Mouse (Mus musculus) splenic B cell, adult 2 months (primary cell): ENCODE data around the gene Slc22a23.

Experiments
- DNase-seq: peaks from one replicate; pipeline ENCODE4 v3.0.0-alpha.2; 2011; ENCODE audit warnings: low read depth, low spot score
- H3K27me3 ChIP-seq: 2 replicates; pipeline ENCODE4 v1.6.1; 2012; ENCODE audit warnings: mild to moderate bottlenecking, low read length, moderate library complexity, mixed read lengths; ENCODE audit not compliant: control insufficient read depth, poor library complexity, insufficient read depth, severe bottlenecking
- H3K36me3 ChIP-seq: 2 replicates; pipeline ENCODE4 v1.6.1; 2012; ENCODE audit warnings: mild to moderate bottlenecking, low read length, moderate library complexity, mixed read lengths; ENCODE audit not compliant: control insufficient read depth, poor library complexity, insufficient read depth, severe bottlenecking

Slc22a23 gene

DNA sequence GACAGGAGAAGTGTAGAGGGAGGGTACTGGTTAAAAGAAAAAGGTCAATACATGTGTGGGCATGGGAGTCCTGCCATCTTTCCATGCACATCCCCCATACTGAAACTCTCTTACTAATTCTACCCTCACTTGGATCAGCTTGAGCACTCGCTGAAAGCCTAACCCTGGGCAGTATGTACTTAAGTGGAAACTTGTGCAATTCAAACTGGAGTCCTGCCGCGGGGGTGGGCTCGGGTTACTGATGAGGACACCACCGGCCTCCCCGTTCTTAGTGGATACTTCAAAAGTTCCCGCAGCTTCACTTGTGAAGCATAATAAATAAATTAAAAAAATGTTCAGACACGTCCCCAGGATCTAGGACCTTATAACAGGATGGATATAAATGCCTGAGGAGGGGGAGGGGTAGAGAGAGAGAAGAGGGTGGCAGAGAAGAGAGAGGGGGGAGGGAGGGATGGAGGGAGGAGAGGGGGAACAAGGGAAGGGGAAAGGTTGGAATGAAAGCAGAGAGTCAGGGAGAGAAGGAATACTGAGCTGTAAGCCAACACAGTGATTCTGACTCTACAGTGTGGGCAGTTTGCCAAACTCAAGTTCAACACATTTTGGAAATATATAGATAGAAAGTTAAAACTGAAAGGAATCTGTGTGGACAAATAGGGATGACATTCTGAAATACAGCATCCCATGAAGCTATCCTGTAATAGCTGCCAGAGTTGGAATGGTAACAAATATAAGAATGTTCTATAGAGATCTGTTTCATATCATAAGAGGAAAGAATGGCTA lies 72.5 kb downstream of the Slc22a23 start:
- no peak for DNase-seq
- Histone ChIP-seq H3K27me3 (no peaks in the 10 kb centered on the region), H3K36me3 (no peaks in the 10 kb centered on the region)

- H3K36me3 ChIP-seq: no peaks in the 10 kb centered on the region
- no peak for DNase-seq
- H3K27me3 ChIP-seq: no peaks in the 10 kb centered on the region
These were observed 73.3 kb downstream of the Slc22a23 start for GRCm38 (mm10) chr13:34271665-34272064.

DNA sequence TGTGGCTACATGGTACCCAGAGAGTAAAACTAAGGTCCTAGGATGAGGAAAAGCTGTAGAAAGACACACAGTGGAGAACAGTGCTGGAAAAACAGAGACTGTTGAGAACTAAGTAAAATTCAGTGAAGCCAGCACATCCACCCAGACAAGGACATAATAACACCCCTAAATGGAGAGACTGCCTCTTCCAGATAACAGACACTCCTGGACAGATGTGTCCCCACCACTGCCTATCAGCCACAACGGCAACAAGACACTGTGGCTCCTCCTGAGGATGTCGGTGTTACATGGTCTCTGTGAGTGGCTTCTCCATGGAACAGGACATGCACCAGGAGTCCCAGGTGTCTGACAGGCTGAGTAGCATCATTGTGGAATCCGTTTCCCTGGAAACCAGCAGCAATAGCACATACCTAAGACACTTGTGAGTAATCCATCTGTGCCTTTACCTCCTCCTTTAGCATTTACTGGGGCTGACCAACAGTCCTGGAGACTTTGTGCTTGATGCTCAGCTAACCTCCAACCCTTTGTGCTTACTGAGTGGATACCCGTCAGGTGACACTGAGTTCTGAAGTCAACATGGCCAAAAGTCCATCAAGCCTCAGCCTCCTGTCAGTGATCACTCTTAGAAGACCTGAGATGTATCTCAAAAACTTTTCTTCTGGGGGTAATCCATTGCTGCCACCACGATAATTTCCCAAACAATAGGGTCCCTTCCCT lies 73.9 kb downstream of the Slc22a23 start:
- H3K27me3 ChIP-seq: no peaks in the 10 kb centered on the region
- no peak for DNase-seq
- no peaks in the 10 kb centered on the region for H3K36me3 ChIP-seq

- Histone ChIP-seq H3K27me3 (no peaks in the 10 kb centered on the region), H3K36me3 (no peaks in the 10 kb centered on the region)
- no peak for DNase-seq
These were observed 75.5 kb downstream of the Slc22a23 start for GRCm38 (mm10) chr13:34269376-34269991.

DNA sequence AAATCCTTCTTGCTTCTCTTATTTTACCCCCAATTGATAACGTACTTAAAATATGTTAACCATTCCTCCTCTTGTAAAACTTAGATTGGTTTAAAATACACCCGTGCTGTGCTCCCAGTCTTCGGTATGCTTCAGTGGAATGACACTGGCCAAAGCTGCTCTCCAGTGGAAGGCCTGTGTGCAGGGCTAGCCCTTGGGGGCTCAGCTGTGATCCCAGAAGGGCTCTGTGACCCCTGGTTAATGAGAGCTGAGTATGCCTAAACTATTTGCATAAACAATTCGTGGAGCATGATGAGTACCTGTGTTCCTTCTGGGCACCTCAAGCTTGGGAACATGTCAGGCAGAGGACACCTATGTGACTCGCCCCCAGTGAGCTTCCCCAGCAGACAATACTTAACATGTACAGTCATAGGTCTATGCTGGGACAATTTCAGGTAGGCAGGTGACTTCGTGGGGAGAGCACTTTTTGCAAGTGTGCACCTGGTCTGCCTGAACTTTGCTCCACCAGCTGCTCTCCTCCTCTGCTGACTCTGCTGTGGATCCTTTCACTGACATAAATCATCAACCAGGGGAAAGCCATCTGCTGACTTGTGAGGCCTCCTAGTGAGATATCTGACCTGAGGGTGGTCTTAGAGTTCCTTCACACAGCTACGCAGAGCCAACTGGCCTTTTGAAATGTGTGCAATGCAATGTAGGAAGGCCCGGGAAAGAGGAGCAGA lies 77.9 kb downstream of the Slc22a23 start:
- no peak for DNase-seq
- Histone ChIP-seq H3K27me3 (no peaks in the 10 kb centered on the region), H3K36me3 (no peaks in the 10 kb centered on the region)

- H3K27me3 ChIP-seq: no peaks in the 10 kb centered on the region
- no peak for DNase-seq
- no peaks in the 10 kb centered on the region for H3K36me3 ChIP-seq
These were observed 78.9 kb downstream of the Slc22a23 start for GRCm38 (mm10) chr13:34266067-34266466.

GRCm38 (mm10) chr13:34265576-34265975 lies 79.4 kb downstream of the Slc22a23 start:
- DNase-seq: no peak
- H3K36me3 ChIP-seq: no peaks in the 10 kb centered on the region
- no peaks in the 10 kb centered on the region for H3K27me3 ChIP-seq

GRCm38 (mm10) chr13:34265022-34265565 lies 79.9 kb downstream of the Slc22a23 start:
- H3K36me3 ChIP-seq: no peaks in the 10 kb centered on the region
- DNase-seq: no peak
- H3K27me3 ChIP-seq: no peaks in the 10 kb centered on the region

DNA sequence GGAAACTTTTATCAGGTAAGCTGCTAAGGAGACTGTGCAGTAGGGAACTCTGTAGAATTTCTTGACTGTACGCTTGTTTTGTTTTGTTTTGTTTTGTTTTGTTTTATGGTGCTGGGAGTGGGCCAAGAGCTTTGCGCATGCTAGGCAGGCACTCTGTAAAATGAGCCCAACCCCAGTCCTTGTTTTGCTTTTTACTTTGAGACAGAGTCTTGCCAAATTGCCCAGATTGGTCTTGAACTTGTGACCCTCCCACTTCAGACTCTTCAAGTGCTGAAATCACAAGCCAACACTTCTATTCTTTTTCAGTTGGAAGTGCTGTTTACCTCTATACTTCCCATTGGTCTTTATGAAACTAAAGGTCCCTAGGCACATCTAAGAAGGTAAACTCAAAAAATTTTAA lies 80.5 kb downstream of the Slc22a23 start:
- H3K27me3 ChIP-seq: no peaks in the 10 kb centered on the region
- no peak for DNase-seq
- H3K36me3 ChIP-seq: no peaks in the 10 kb centered on the region

- no peak for DNase-seq
- Histone ChIP-seq H3K27me3 (no peaks in the 10 kb centered on the region), H3K36me3 (no peaks in the 10 kb centered on the region)
These were observed 86.2 kb downstream of the Slc22a23 start for GRCm38 (mm10) chr13:34258765-34259164.

- DNase-seq: no peak
- H3K36me3 ChIP-seq: no peaks in the 10 kb centered on the region
- H3K27me3 ChIP-seq: no peaks in the 10 kb centered on the region
These were observed 87.8 kb downstream of the Slc22a23 start for GRCm38 (mm10) chr13:34257177-34257576.

DNA sequence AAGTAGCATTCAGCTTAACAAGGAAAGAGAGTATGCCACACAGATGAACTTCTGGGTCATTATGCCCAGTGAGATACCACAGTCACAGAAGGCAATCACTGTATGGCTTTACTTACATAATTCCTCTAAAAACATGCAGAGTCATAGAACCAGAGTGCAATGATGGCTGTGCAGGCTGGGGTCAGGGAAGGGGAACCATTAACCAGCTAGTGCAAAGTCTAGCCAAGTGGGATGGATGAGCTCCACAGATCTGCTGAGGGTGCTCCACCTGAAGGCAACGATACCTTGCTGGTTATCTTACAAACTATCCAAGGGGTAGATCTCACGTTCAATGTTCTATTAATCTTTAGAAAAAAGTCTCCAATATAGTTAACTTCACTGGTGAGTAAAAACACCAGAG lies 88.3 kb downstream of the Slc22a23 start:
- no peak for DNase-seq
- Histone ChIP-seq H3K27me3 (no peaks in the 10 kb centered on the region), H3K36me3 (no peaks in the 10 kb centered on the region)

- Histone ChIP-seq H3K27me3 (no peaks in the 10 kb centered on the region), H3K36me3 (no peaks in the 10 kb centered on the region)
- peak; percentile 49 for DNase-seq
These were observed 89.7 kb downstream of the Slc22a23 start for GRCm38 (mm10) chr13:34255297-34255696.

- DNase-seq: peak; percentile 76
- Histone ChIP-seq H3K27me3 (no peaks in the 10 kb centered on the region), H3K36me3 (no peaks in the 10 kb centered on the region)
These were observed 90.3 kb downstream of the Slc22a23 start for GRCm38 (mm10) chr13:34254691-34255090.
